Mouse (Mus musculus) embryonic stem cell, embryonic (primary cell): ENCODE results near the gene Plxna4.

ENCODE experiments used
- CTCF ChIA-PET, 4 experiments: fragments of 300-600 bp in 2 of 4; fragments of 350-600 bp in 2 of 4; sonication (Branson Sonifier 250); formaldehyde crosslinking; loops; one replicate each; lab custom pipeline; 2022; ENCODE audit warnings: inconsistent platforms in 2 of 4; lab: Charles Lee
- POLR2A ChIA-PET, 4 experiments: fragments of 300-600 bp in 2 of 4; fragments of 350-600 bp in 2 of 4; sonication (Branson Sonifier 250); formaldehyde crosslinking; loops; one replicate each; lab custom pipeline; 2022; ENCODE audit warnings: antibody characterized with exemption in 4 of 4, inconsistent platforms in 1 of 4; lab: Charles Lee

Gene Plxna4

GRCm38 (mm10) chr6:32183651-32184185, 404.3 kb downstream of the Plxna4 start:
- CTCF ChIA-PET = interaction anchor here in 2 of 4 experiments (0.5 to 0.6 kb wide), 2 partner anchors 190 to 1812 kb away, joined by 3 to 5 read pairs; no protein-coding TSS in a partner anchor
- POLR2A ChIA-PET = interaction anchor here in 1 of 4 experiments (0.5 kb wide), 1 partner anchor 298 kb away, joined by 3 read pairs; no protein-coding TSS in a partner anchor

- POLR2A ChIA-PET = interaction anchor here in 1 of 4 experiments (0.6 to 0.7 kb wide), 2 partner anchors 426 to 585 kb away, joined by 6 to 9 read pairs; no protein-coding TSS in a partner anchor
- CTCF ChIA-PET = interaction anchor here in 1 of 4 experiments (0.7 kb wide), 1 partner anchor 31 kb away, joined by 3 read pairs; no protein-coding TSS in a partner anchor
Observed at GRCm38 (mm10) chr6:32180012-32180358, 408.0 kb downstream of the Plxna4 start.

- POLR2A ChIA-PET = interaction anchor here in 1 of 4 experiments (0.7 kb wide), 2 partner anchors 296 to 426 kb away, joined by 6 read pairs; no protein-coding TSS in a partner anchor
- CTCF ChIA-PET = interaction anchor here in 1 of 4 experiments (0.7 kb wide), 1 partner anchor 31 kb away, joined by 3 read pairs; no protein-coding TSS in a partner anchor
Observed at GRCm38 (mm10) chr6:32179346-32180011, 408.5 kb downstream of the Plxna4 start.

- ChIA-PET CTCF (interaction anchor here in 1 of 4 experiments (0.5 kb wide), 1 partner anchor 161 kb away, joined by 9 read pairs; no protein-coding TSS in a partner anchor), POLR2A (no interaction called here)
Observed at GRCm38 (mm10) chr6:32177905-32178304, 410.1 kb downstream of the Plxna4 start.

GRCm38 (mm10) chr6:32167725-32168124, 420.3 kb downstream of the Plxna4 start:
- ChIA-PET POLR2A (interaction anchor here in 1 of 4 experiments (0.6 kb wide), 1 partner anchor 621 kb away, joined by 3 read pairs; no protein-coding TSS in a partner anchor), CTCF (no interaction called here)

- CTCF ChIA-PET = no interaction called here
- POLR2A ChIA-PET = no interaction called here
Observed at GRCm38 (mm10) chr6:32160370-32160769, 427.6 kb downstream of the Plxna4 start.

GRCm38 (mm10) chr6:32159931-32160330, 428.1 kb downstream of the Plxna4 start:
- CTCF ChIA-PET = interaction anchor here in 1 of 4 experiments (0.7 kb wide), 1 partner anchor 1869 kb away, joined by 3 read pairs; no protein-coding TSS in a partner anchor
- POLR2A ChIA-PET = no interaction called here

- CTCF ChIA-PET = interaction anchor here in 1 of 4 experiments (0.6 kb wide), 1 partner anchor 44 kb away, joined by 3 read pairs; no protein-coding TSS in a partner anchor
- POLR2A ChIA-PET = no interaction called here
Observed at GRCm38 (mm10) chr6:32158347-32158746, 429.6 kb downstream of the Plxna4 start.

- POLR2A ChIA-PET = no interaction called here
- CTCF ChIA-PET = no interaction called here
Observed at GRCm38 (mm10) chr6:32153170-32153569, 434.8 kb downstream of the Plxna4 start.

GRCm38 (mm10) chr6:32150836-32151235, 437.2 kb downstream of the Plxna4 start:
- CTCF ChIA-PET = no interaction called here
- POLR2A ChIA-PET = no interaction called here

GRCm38 (mm10) chr6:32144771-32145170, 443.2 kb downstream of the Plxna4 start:
- ChIA-PET CTCF (interaction anchor here in 1 of 4 experiments (0.6 kb wide), 1 partner anchor 27 kb away, joined by 3 read pairs; no protein-coding TSS in a partner anchor), POLR2A (interaction anchor here in 1 of 4 experiments (0.7 kb wide), 1 partner anchor 51 kb away, joined by 4 read pairs; no protein-coding TSS in a partner anchor)

- ChIA-PET POLR2A (interaction anchor here in 2 of 4 experiments (0.6 to 0.7 kb wide), 2 partner anchors 1760 to 1826 kb away, joined by 3 read pairs; no protein-coding TSS in a partner anchor), CTCF (interaction anchor here in 2 of 4 experiments (0.5 to 0.6 kb wide), 2 partner anchors 9 to 437 kb away, joined by 3 read pairs; no protein-coding TSS in a partner anchor)
Observed at GRCm38 (mm10) chr6:32139537-32139936, 448.5 kb downstream of the Plxna4 start.

GRCm38 (mm10) chr6:32126914-32127313, 461.1 kb downstream of the Plxna4 start:
- POLR2A ChIA-PET = no interaction called here

GRCm38 (mm10) chr6:32122584-32123265, 465.3 kb downstream of the Plxna4 start:
- ChIA-PET CTCF (no interaction called here), POLR2A (no interaction called here)

More at GRCm38 (mm10) chr6:32126914-32127313, 461.1 kb downstream of the Plxna4 start:
- CTCF ChIA-PET = no interaction called here

- CTCF ChIA-PET = no interaction called here
- POLR2A ChIA-PET = no interaction called here
Observed at GRCm38 (mm10) chr6:32120931-32121330, 467.1 kb downstream of the Plxna4 start.

GRCm38 (mm10) chr6:32109207-32109606, 478.8 kb downstream of the Plxna4 start:
- POLR2A ChIA-PET = interaction anchor here in 2 of 4 experiments (0.7 kb wide), 2 partner anchors 29 to 54 kb away, joined by 3 to 5 read pairs; no protein-coding TSS in a partner anchor
- CTCF ChIA-PET = interaction anchor here in 1 of 4 experiments (0.7 kb wide), 1 partner anchor 280 kb away, joined by 3 read pairs; no protein-coding TSS in a partner anchor

- POLR2A ChIA-PET = interaction anchor here in 3 of 4 experiments (0.6 to 1.0 kb wide), 3 partner anchors 16 to 1128 kb away, joined by 3 to 5 read pairs (median 4); no protein-coding TSS in a partner anchor
Observed at GRCm38 (mm10) chr6:32105547-32106275, 482.3 kb downstream of the Plxna4 start.

More at GRCm38 (mm10) chr6:32105547-32106275, 482.3 kb downstream of the Plxna4 start:
- CTCF ChIA-PET = no interaction called here
